9 mouse cellular contexts compared by ENCODE assay signal in the genomic region with DNA sequence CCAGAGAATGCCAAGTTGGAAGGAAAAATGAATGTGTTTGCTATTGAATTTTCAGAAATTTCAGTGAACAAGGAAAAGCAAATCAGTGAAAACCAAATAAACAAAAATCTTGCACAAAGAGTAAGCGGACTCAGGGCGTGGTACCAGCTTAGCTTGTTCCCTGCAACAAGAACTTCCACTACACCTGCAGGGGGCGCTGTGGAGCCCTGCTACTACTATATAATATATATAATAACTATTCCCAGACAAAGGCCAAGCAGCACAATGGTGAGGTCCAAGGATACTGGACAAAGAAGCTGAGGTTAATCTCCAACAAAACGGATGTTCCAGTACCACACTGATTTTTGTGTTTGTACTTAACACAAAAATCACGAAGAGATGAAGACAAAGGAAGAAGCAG. TPM values are rescaled to one million over a fixed set of nuclear protein-coding genes. Genes with fewer than 3 reads are reported as not detected.
A peak's percentile ranks its signal among the peaks of the same experiment; 100 is the strongest.
DNase-seq lines count a peak whose midpoint lies in the region; ATAC-seq lines count a peak whose summit lies in the region.
"Had no signal": no experiment of that assay in that cellular context is flagged by ENCODE, and none has a peak within 500 bp of the region (broad histone marks: within the 10 kb centered on the region; RNA-seq: fewer than 3 reads in every experiment).

No protein-coding gene starts in this region.

- DNase-seq in heart, postnatal 10 days = peak; percentile 33 to 58
- DNase-seq in heart, adult 11 months = no peak
- DNase-seq in A20 (ENCODE audit: low read depth, low spot score) = peak; percentile 43
- DNase-seq in T-cell, adult 2 months (ENCODE audit: low spot score) = peak; percentile 40
- peak; percentile 39 for DNase-seq in embryo, embryonic 9.5 days (ENCODE audit: extremely low spot score)
- peak; percentile 66 to 69 for DNase-seq in left cerebral cortex, postnatal 14 days (ENCODE audit: low spot score in 2 of 2)

- no peak overlapping the region for H3K4me3 ChIP-seq in neural tube, embryonic 13.5 days
- H3K4me3 ChIP-seq: limb, embryonic 13.5 days had no signal

- no peak overlapping the region for H3K4me2 ChIP-seq in neural tube, embryonic 13.5 days
- H3K4me2 ChIP-seq: limb, embryonic 13.5 days had no signal

- WGBS in neural tube, embryonic 13.5 days = 73% methylated on average over 5 of the region's 5 CpGs

- H3K4me1 ChIP-seq in neural tube, embryonic 13.5 days (replicated peaks) = peaks cover 1% of the 10 kb centered on the region; the same call in 1 of the 2 replicates

- H3K9me3 ChIP-seq in neural tube, embryonic 13.5 days = no peaks in the 10 kb centered on the region
- H3K9me3 ChIP-seq: limb, embryonic 13.5 days had no signal

- H3K27ac ChIP-seq in neural tube, embryonic 13.5 days (replicated peaks) = 0 out of 2 replicates have a peak overlapping the region, but pooled peaks have one; percentile 46

- intact Hi-C loops in heart, postnatal 10 days (cut with DNase I) = loop anchor here (5.0 to 10.0 kb wide), 3 partner anchors 74 to 241 kb away; no protein-coding TSS in a partner anchor
- intact Hi-C loops in left cerebral cortex, postnatal 14 days (cut with DNase I) = loop anchor here (5.0 kb wide), 1 partner anchor 169 kb away; no protein-coding TSS in a partner anchor

- no peak for ATAC-seq in neural tube, embryonic 13.5 days (ENCODE audit: low read depth)
- no peak for ATAC-seq in frontal cortex, adult (ENCODE audit: low TSS enrichment)

- H3K27me3 ChIP-seq in neural tube, embryonic 13.5 days = no peaks in the 10 kb centered on the region
- H3K27me3 ChIP-seq: limb, embryonic 13.5 days had no signal

- no peak overlapping the region for H3K9ac ChIP-seq in neural tube, embryonic 13.5 days

- H3K36me3 ChIP-seq in neural tube, embryonic 13.5 days = peaks cover 82% of the 10 kb centered on the region

RNA-seq across cellular contexts. Expression of a gene that starts 53.1 kb away (rescaled TPM):
- total RNA-seq in heart, postnatal 10 days (2021) = 10 to 100 TPM; 53.6 to 60.2 TPM
- total RNA-seq in left cerebral cortex, postnatal 14 days (2021) = 100 to 1,000 TPM; 100 to 102 TPM
- 58.2 and 67.6 TPM in 2 replicates for polyA plus RNA-seq in neural tube, embryonic 13.5 days (2015; fragmentation: Nextera tagmentation; extraction: Ambion mirVana)
